Mouse (Mus musculus) spleen, postnatal 4 days (tissue): ENCODE data around the gene Lhpp.

ENCODE experiments used
- DNase-seq, 2 experiments: peaks; one replicate each; pipeline ENCODE4 v3.0.0; 2022; ENCODE audit warnings: low spot score in 2 of 2

The Lhpp gene

GRCm38 (mm10) chr7:132599071-132599975 lies 11.1 kb upstream of the Lhpp start, which contains the start of gene Nkx1-2:
Gene Nkx1-2 (minus strand): TSS chr7:132599637.
- DNase-seq: no peak

GRCm38 (mm10) chr7:132600026-132600425 lies 10.4 kb upstream of the Lhpp start:
- no peak for DNase-seq

DNA sequence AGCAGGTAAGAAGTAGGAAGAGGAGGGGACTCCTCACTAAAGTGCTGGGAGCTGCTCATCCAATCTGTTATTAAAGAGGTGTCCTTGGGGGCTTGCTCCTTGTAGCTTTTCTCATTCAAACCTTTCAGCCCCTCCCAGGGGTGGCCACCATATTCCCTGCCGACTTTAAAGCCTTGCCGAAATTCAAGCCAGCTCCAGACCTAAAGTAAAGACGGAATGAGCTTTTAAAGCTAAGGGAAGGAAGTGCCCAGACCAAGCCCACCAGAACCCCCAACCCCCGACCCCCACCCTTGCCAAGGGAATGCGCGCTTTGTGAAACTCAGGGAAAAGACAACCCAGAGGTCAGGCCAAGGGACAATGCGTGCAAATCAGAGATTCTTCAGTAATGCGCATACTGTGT lies 9.5 kb upstream of the Lhpp start:
- no peak for DNase-seq

DNA sequence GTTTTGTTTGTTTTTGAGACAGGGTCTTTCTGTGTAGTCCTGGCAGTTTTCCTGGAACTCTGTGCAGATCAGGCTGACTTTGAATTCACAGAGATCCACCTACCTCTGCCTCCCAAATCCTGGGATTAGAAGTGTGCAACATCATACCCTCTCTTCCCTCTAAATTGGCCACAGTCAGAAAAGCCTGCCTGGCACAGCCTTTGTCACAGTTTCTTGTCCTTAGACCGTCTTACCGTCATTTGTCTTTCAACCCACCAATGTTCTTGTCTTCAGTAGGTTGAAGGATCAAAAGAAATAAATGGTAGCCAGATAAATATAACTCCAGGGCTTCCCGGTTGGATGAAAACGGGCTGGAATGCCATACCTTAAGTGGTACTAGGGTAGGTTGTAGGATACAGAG lies 5.7 kb upstream of the Lhpp start:
- no peak for DNase-seq

- no peak for DNase-seq
These were observed 4.7 kb upstream of the Lhpp start for GRCm38 (mm10) chr7:132605689-132606088.

DNA sequence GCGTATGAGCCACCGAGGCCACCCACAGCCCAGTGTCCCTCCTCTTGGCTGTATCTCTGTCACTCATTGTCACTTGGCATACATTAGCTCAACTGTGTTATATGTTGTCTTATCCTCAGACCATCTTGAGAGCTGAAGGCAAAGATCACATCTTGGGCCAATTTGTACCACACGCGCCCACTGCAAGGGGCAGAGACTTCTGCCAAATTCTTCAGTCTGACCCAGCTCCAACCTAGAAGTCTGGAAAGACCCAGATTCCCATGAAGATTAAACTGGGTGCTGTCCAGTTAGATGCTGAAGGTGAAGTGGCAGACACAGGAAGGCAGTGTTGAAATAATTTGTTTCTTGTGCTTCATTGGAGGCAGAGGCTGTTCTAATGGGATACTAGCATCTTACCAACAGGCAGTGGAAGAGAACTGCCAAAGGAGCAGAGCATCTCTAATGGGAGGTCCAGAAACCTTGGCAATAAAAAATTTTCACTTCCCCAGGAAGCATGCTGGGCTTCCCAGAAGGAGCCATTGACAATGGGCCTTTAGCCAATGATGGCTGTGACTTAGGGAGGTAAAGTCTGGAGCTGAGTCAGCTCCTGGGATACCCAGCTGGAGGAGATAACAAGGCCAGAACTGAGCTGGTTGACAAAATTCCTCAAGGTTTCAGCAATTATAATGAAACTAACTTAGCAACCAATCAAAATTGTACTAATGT lies 2.0 kb upstream of the Lhpp start:
- DNase-seq: no peak

DNA sequence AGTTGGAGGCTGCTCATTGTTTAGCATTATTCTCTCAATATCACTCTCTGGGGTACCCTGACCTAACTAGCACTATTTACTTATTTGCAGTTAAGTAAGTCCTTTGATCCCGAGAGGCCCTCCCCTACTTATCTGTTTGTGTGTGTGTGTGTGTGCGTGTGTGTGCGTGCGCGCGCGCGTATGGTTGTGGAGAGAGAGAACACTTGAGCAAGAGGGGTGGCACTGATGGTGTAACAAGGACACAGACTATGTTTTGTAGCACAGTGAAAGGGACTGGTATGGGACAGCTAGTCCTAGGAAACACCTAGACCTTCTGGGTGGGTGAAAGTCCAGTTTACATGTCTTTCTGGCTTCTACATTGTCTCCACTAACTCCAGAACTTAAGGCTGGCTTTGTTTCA lies 1.1 kb downstream of the Lhpp start:
- no peak for DNase-seq

- no peak for DNase-seq
These were observed 4.9 kb downstream of the Lhpp start for GRCm38 (mm10) chr7:132615346-132615745.

GRCm38 (mm10) chr7:132616391-132616790 lies 6.0 kb downstream of the Lhpp start:
- no peak for DNase-seq

GRCm38 (mm10) chr7:132617021-132617564 lies 6.7 kb downstream of the Lhpp start:
- no peak for DNase-seq

DNA sequence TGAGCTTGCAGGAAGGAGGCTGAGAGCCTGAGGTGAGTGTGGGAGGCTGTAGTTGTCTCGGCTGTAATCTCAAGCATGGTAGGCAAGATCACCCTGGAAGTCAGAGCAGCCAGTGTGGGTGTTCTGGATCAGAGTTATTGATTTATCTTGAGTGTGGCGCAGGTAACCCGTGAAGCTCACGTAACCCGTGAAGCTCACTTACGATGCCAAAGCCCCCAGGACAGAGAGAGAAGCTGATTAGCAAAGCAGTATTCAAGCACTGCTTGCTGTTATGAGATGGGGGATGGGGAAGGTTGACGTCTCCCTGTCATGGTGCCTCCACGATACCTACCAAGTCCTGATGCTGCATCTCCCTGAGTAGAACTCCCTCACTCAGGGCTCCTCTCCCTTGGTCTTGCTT lies 9.1 kb downstream of the Lhpp start:
- DNase-seq: no peak

DNA sequence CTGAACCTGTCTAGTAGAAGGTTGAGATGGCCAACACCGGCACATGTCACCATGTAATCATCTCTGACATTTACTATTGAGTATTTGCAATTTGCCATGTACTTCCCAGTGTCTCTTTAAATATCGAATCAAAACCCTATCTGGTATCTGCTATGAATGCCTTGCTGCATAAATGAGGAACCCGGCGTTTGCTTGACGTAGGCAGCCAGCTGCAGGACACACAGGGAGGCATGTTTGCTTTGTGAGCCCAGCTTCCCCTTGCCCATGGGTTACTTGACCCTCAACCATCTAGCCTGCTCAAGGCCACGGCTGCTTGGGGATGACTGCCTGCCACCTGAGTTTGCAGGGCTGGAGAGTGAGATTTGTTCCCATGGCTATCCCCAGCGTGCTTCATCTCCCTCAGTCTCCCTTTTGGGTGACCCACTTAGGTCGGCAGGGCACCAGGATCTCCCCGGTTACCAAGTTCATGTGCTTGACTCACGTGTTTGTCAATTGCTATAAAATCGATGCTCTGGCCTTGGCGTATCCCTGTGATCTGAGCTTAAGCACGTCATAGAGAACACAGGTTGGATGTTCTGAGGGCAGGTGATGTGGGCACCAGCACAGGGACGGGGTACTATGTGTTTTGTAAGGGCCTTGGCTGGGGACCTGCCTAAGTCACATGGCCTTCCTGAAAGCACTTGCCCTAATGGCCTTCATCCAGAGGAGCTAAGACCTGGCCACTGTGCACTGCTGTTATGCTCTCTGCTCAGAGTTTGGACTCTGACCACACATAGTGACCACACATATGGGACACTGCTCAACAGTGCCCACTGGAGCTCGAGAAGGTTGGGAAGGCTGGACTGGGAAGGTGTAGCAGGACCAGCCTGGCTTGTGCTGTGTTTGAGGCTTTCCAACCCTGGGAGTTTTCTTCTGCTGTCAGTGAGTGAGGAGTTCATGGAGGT lies 9.8 kb downstream of the Lhpp start:
- DNase-seq: no peak

DNA sequence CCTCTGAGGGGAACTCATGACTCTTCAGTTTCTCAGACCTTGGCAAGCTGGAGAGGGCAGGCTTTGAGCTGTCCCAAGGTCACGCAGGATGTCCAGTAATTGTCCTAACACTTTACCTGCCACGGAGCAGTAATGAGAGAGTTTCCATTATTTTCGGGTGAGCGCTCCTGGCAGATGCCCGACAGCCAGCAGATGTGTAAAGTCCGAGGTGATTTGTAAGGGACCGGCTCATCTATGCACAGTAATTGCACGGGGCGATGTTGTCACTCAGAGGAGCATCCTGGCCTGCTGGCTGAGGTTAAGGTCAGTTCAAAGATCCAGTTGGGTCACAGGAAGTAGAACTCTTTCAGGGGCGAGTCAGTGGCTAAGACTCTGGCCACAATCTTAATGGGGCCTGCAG lies 13.7 kb downstream of the Lhpp start:
- no peak for DNase-seq

DNA sequence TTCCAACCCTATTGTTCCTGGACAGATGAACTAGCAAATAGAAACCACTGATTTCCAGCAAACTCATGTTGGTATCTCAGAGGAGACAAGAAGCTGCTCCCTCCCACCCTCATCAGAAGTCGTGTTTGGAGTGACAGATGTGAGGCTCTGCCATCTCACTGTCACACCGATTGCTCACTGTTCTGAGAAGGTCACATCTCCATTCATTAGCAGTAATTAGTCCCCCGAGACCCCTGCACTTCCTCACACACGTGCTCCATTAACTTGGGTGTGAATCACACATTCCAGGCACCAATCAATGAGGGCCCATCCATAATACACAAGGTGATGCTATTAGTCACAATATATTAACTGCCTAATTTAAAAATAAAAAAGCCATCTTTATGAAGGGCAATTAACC lies 15.7 kb downstream of the Lhpp start:
- DNase-seq: no peak

- DNase-seq: no peak
These were observed 17.0 kb downstream of the Lhpp start for GRCm38 (mm10) chr7:132627448-132627847.

DNA sequence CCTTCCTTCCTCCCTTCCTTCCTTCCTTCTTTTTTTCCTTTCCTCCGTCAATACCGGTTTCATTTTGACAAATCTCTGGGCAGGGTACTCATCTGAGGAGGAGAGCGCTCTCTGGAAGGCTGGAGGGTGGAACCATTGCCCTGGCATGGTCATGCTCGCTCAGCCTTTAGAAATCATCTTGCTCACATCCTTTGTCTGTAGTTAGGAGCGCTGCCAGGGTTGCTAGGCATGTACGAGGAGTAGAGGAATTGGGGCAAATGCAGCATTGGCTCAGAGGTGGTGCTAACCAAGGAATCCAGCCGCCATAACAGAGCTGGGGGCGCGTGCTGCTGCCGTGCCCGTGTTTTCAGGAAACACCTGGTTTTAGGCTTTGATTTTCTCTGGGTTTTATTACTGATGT lies 20.9 kb downstream of the Lhpp start:
- DNase-seq: no peak

GRCm38 (mm10) chr7:132637292-132637691 lies 26.9 kb downstream of the Lhpp start:
- no peak for DNase-seq

DNA sequence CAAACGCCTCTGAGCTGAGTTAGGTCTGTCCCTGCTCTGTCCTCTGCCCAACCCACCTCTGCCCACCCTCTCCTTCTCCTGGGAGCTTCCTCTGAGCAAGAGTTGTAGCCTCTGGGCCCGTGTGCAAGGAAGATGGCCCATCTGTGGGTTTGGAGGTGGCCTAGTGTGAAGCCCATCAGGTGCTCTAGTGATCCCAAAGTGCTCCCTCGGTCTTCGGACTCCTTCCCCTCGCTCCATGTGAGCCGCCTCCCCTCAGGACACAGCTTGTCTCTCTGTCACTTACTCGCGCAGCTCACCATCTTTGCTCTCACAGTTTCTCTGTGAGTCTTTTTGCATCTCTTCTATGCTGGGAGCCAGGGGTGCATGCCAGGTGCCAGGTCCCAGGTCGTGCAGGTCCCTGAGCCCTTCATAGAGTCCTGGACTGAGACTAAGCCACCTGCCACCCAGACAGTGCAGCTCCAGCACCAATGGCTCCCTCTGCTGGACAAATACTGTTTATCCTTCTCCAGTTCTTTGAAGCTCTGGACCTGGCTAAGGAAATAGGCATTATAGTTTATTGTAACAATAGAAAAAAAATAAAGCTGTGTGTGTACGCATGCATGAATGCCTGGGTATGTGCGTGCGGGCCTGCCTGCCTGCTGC lies 28.1 kb downstream of the Lhpp start:
- peak in 1 of 2 experiments; percentile 67 for DNase-seq

- DNase-seq: no peak
These were observed 30.5 kb downstream of the Lhpp start for GRCm38 (mm10) chr7:132640946-132641345.

DNA sequence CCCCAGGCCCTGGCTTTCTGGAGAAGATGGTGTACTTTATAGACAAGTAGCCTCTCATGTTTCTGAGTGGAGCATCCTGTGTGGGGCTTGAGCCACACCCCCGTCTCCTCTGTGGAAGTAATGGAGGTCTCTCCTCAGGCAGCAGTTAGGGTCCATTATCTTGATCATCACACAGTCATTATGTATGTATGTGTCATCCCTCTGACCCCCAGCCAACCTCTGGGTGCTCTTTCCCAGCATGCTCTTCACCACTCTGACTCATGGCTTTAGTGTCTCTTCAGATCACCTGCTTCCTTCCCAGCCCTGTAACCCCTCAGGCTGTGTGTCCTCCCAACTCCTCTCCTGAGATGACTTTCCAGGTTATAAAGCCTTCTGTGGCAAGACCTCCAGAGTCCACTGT lies 31.2 kb downstream of the Lhpp start:
- no peak for DNase-seq

DNA sequence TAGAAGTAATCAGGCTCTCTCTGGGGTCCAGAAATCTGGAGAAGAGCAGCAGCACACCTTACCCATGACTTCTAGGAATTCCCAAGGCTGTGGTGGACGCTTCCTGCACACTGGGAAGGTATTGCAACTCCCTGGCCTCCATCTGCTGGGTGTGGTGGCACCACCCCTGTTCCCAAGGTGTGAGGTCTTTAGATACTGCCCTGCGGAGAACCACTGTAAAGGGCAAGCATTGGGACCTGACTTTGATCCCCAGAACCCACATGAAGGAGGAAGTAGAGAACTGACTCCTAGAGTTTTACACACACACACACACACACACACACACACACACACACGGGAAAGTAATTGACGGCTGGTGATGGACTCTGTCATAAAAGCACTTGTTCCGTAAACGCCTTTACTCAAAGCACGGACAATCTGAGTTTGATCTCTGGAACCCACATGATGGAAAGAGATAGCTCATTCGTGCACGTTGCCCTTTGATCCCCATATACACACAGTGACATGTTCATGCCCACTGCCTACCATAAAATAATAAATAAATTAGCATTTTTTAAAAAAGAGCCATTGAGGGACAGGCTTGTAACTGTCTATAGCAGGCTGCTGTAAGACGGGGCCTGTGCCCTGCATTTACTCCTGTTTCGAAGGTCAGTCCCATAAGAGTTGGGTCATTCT lies 34.3 kb downstream of the Lhpp start:
- DNase-seq: no peak
